Mouse (Mus musculus): ENCODE measurements around the gene Edrf1. TPM values are rescaled to one million over a fixed set of nuclear protein-coding genes. Genes with fewer than 3 reads are reported as not detected.
A peak's percentile ranks its signal among the peaks of the same experiment; 100 is the strongest.

Edrf1 gene
- 10.7 and 13.8 TPM in 2 replicates for polyA plus RNA-seq (2015; fragmentation: Nextera tagmentation; extraction: Ambion mirVana)

GRCm38 (mm10) chr7:133637361-133638305 is at the start of gene Edrf1:
Gene Edrf1, plus strand, starts transcription at chr7:133637543.
- DNase-seq (peak; percentile 99), ATAC-seq (ENCODE audit: low read depth) (peak; percentile 98)
- WGBS (ENCODE audit: insufficient replicate concordance): under 1% methylated on average over 81 of the region's 81 CpGs
- peak within 1 kb of the TSS; percentile 96 for H3K9ac ChIP-seq
- peak within 1 kb of the TSS; percentile 89 for H3K27ac ChIP-seq
- H3K36me3 ChIP-seq: peaks cover 29% of the 10 kb centered on the region
- H3K4me1 ChIP-seq (replicated peaks): peaks cover 17% of the 10 kb centered on the region
- no peaks in the 10 kb centered on the region for H3K27me3 ChIP-seq
- no peaks in the 10 kb centered on the region for H3K9me3 ChIP-seq (replicated peaks)
- peak within 1 kb of the TSS; percentile 98 for H3K4me2 ChIP-seq
- peak within 1 kb of the TSS; percentile 97 for H3K4me3 ChIP-seq (replicated peaks)

- Histone ChIP-seq H3K27me3 (no peaks in the 10 kb centered on the region), H3K4me2 (no peak overlapping the region), H3K4me3 (replicated peaks) (no peak overlapping the region), H3K9ac (no peak overlapping the region), H3K36me3 (no peaks in the 10 kb centered on the region), H3K27ac (no peak overlapping the region), H3K9me3 (replicated peaks) (no peaks in the 10 kb centered on the region), H3K4me1 (replicated peaks) (no peaks in the 10 kb centered on the region)
- ATAC-seq (ENCODE audit: low read depth) (no peak), DNase-seq (no peak)
- WGBS (ENCODE audit: insufficient replicate concordance): 57% methylated on average over 1 of the region's 1 CpGs
These were observed 45.6 kb upstream of the Edrf1 start for GRCm38 (mm10) chr7:133591750-133592149.

DNA sequence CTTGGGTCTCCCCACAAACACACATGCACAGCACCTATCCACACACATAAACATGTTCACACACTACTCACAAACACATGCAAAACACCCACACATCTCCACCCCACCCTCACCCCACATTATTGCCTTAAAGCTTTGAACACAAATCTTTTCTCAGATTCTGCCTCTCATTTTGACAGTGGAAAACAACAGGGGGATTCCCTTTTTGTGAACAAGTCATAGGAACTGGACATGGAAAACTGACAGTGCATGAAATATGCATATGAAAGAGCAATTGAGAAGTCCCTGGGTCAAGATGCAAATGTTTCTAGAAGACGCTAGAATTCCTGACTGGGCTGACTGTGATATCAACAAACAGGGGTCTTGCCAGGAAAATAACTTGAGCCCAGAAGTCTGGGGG is 36.8 kb upstream of the Edrf1 start:
- Histone ChIP-seq H3K27me3 (no peaks in the 10 kb centered on the region), H3K9me3 (replicated peaks) (no peaks in the 10 kb centered on the region), H3K9ac (no peak overlapping the region), H3K36me3 (no peaks in the 10 kb centered on the region), H3K4me1 (replicated peaks) (no peaks in the 10 kb centered on the region), H3K4me3 (replicated peaks) (no peak overlapping the region), H3K27ac (no peak overlapping the region), H3K4me2 (no peak overlapping the region)
- DNase-seq (no peak), ATAC-seq (ENCODE audit: low read depth) (no peak)
- WGBS (ENCODE audit: insufficient replicate concordance): 41% methylated on average over 1 of the region's 1 CpGs

GRCm38 (mm10) chr7:133602058-133602457 is 35.3 kb upstream of the Edrf1 start, which contains the start of gene Tex36:
Gene Tex36, minus strand, starts transcription at chr7:133602158.
- ATAC-seq (ENCODE audit: low read depth): no peak

DNA sequence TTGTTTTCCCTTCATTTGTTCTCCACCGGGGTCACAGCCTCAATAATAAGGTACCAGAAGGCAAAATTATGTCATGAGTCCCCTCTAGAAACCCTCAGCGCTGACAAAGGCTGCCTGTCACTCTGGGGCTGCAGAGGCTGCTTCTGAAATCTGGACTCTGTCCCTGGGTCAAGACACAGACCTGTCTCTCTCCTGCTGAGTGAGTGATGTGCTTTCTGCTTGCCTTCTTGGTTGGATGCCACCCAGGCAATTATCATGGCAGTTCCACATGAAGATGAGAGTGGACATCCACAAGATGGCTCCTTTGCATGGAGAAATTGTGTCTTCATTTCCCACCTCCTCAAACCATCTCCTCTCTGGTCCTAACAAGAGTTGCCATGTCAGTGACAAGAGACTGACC is 34.2 kb upstream of the Edrf1 start:
- no peak overlapping the region for H3K4me2 ChIP-seq
- H3K9me3 ChIP-seq (replicated peaks): no peaks in the 10 kb centered on the region
- no peak overlapping the region for H3K27ac ChIP-seq
- no peak overlapping the region for H3K4me3 ChIP-seq (replicated peaks)
- no peak overlapping the region for H3K9ac ChIP-seq
- 44% methylated on average over 2 of the region's 2 CpGs for WGBS (ENCODE audit: insufficient replicate concordance)
- H3K36me3 ChIP-seq: no peaks in the 10 kb centered on the region
- H3K27me3 ChIP-seq: no peaks in the 10 kb centered on the region
- no peak for DNase-seq
- no peaks in the 10 kb centered on the region for H3K4me1 ChIP-seq (replicated peaks)
- ATAC-seq (ENCODE audit: low read depth): no peak

More at GRCm38 (mm10) chr7:133602058-133602457, 35.3 kb upstream of the Edrf1 start, which contains the start of gene Tex36:
- H3K27me3 ChIP-seq: no peaks in the 10 kb centered on the region
- H3K36me3 ChIP-seq: no peaks in the 10 kb centered on the region
- no peak within 1 kb of the TSS for H3K4me2 ChIP-seq
- no peak within 1 kb of the TSS for H3K4me3 ChIP-seq (replicated peaks)
- H3K9me3 ChIP-seq (replicated peaks): no peaks in the 10 kb centered on the region
- no peak for DNase-seq
- no peaks in the 10 kb centered on the region for H3K4me1 ChIP-seq (replicated peaks)
- no peak within 1 kb of the TSS for H3K9ac ChIP-seq
- no peak within 1 kb of the TSS for H3K27ac ChIP-seq
- 32% methylated on average over 2 of the region's 2 CpGs for WGBS (ENCODE audit: insufficient replicate concordance)

DNA sequence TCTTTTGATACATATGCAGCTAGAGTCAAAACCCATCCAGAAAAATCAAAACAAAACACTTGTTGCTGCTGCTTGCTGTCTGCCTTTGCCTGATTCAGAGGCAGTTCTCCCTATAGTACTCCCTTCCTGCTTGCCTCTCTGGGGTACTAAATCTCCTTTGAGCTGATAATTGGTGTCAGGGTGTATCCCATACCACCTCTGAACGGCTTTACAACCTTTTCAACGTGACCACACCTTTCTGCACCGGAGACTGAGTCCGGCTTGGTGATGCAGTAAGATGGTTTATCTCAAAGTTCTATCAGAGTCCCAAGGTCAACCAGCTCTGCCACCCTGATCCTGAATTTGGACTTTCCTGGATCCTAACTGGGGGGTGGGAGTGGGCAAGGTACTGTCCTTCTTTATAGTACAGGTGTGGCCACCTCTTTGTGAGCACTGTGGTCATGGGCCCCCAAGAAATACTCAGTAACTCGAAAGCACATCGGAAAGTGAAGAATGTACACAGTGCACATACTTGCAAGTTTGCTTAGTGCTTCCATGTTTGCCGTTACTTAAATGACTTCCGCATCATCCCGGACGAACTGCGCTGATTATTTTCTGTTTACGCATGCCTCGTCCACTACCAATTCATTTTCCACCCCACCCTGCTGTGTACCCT is 32.8 kb upstream of the Edrf1 start:
- DNase-seq: no peak
- Histone ChIP-seq H3K27me3 (no peaks in the 10 kb centered on the region), H3K27ac (no peak overlapping the region), H3K4me3 (replicated peaks) (no peak overlapping the region), H3K9ac (no peak overlapping the region), H3K9me3 (replicated peaks) (no peaks in the 10 kb centered on the region), H3K4me1 (replicated peaks) (no peaks in the 10 kb centered on the region), H3K4me2 (no peak overlapping the region), H3K36me3 (no peaks in the 10 kb centered on the region)
- WGBS (ENCODE audit: insufficient replicate concordance): 66% methylated on average over 13 of the region's 13 CpGs
- ATAC-seq (ENCODE audit: low read depth): no peak

DNA sequence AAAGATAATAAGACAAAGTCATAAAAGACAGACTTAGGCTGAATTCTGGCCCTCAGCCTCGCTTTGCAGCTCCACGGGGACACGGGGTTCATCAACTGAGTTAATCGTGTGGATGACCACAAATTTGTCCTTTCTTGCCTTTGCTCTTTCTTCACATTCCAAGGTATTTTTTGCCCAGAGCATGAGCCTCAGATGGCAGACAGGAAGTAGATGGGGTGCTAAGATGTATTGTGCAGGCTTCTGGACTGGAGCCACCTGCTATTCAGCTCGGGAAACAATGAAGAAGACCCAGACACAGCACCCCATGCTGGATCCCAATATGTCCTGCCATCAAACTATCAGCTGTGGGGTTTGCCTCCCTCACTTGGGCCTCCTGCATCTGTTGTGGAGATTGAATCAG is 30.0 kb upstream of the Edrf1 start:
- H3K27ac ChIP-seq: no peak overlapping the region

GRCm38 (mm10) chr7:133607883-133608575 is 29.3 kb upstream of the Edrf1 start:
- Histone ChIP-seq H3K4me2 (no peak overlapping the region), H3K9me3 (replicated peaks) (no peaks in the 10 kb centered on the region), H3K4me3 (replicated peaks) (no peak overlapping the region), H3K36me3 (no peaks in the 10 kb centered on the region), H3K27me3 (no peaks in the 10 kb centered on the region), H3K4me1 (replicated peaks) (no peaks in the 10 kb centered on the region), H3K9ac (no peak overlapping the region), H3K27ac (no peak overlapping the region)
- DNase-seq (no peak), ATAC-seq (ENCODE audit: low read depth) (no peak)
- 60% methylated on average over 13 of the region's 13 CpGs for WGBS (ENCODE audit: insufficient replicate concordance)

More for the DNA sequence above, 30.0 kb upstream of the Edrf1 start:
- H3K36me3 ChIP-seq: no peaks in the 10 kb centered on the region
- 53% methylated on average over 5 of the region's 5 CpGs for WGBS (ENCODE audit: insufficient replicate concordance)
- no peaks in the 10 kb centered on the region for H3K9me3 ChIP-seq (replicated peaks)
- DNase-seq (no peak), ATAC-seq (ENCODE audit: low read depth) (no peak)
- H3K4me3 ChIP-seq (replicated peaks): no peak overlapping the region
- H3K9ac ChIP-seq: no peak overlapping the region
- no peaks in the 10 kb centered on the region for H3K4me1 ChIP-seq (replicated peaks)
- no peak overlapping the region for H3K4me2 ChIP-seq
- no peaks in the 10 kb centered on the region for H3K27me3 ChIP-seq

DNA sequence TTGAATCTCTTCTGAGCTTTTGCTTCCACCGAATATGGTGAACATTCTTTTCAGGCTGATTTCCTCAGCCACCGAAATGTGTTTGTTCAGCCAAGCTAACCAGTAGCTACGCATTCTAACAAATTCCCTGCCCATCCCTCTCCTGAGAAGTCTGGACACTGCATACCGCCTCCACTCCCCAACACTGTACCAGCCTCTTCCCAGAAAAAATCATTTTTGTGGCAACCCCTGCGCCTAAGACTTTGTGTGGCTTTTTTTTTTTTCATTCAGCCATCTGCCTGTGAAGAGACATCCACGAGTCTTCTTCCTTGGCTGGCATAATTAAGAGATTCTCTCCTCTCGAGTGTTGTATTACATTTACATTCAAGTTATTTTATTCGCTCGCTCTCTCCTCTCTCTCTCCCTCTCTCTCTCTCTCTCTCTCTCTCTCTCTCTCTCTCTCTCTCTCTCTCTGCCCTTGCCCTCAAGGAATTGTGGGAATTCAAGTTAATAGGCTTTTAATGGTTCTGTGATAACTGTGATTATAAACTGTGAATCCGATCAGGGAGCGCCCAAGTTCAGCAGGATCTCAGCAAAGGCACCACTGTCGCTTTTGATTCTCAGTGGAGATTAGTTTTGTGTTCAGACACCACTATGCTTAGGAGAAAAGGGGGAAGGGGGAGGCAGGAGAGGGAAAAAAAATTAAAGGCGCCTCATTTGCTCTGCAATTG is 28.6 kb upstream of the Edrf1 start:
- H3K9ac ChIP-seq: no peak overlapping the region
- DNase-seq (no peak), ATAC-seq (ENCODE audit: low read depth) (no peak)
- 64% methylated on average over 13 of the region's 13 CpGs for WGBS (ENCODE audit: insufficient replicate concordance)
- H3K4me1 ChIP-seq (replicated peaks): no peaks in the 10 kb centered on the region
- H3K27me3 ChIP-seq: no peaks in the 10 kb centered on the region
- no peak overlapping the region for H3K27ac ChIP-seq
- H3K4me3 ChIP-seq (replicated peaks): no peak overlapping the region
- H3K36me3 ChIP-seq: no peaks in the 10 kb centered on the region
- no peak overlapping the region for H3K4me2 ChIP-seq
- no peaks in the 10 kb centered on the region for H3K9me3 ChIP-seq (replicated peaks)

GRCm38 (mm10) chr7:133609585-133609984 is 27.8 kb upstream of the Edrf1 start:
- H3K9me3 ChIP-seq (replicated peaks): no peaks in the 10 kb centered on the region
- H3K9ac ChIP-seq: no peak overlapping the region
- H3K36me3 ChIP-seq: no peaks in the 10 kb centered on the region
- no peak overlapping the region for H3K27ac ChIP-seq
- no peak overlapping the region for H3K4me3 ChIP-seq (replicated peaks)
- no peaks in the 10 kb centered on the region for H3K4me1 ChIP-seq (replicated peaks)
- DNase-seq (no peak), ATAC-seq (ENCODE audit: low read depth) (no peak)
- 64% methylated on average over 8 of the region's 8 CpGs for WGBS (ENCODE audit: insufficient replicate concordance)
- H3K27me3 ChIP-seq: no peaks in the 10 kb centered on the region
- no peak overlapping the region for H3K4me2 ChIP-seq

DNA sequence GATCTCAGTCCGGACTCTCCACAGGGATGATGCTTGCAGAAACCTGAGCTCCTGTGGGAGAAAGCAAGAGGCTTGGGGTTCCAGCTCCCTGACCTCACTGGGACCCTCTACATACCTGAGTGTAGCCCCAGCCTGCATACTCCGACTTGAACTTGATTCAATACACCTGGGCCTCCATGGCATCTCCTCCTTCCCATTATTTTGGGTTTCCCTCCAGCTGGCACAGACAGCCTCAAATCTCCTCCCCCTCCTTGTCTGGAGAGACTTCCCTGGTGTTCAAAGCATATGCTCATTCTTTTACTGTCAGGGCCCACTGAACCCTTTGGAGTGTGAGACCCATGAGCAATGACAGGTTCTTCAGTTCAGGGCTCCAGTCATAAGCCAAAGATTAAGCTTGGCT is 24.4 kb upstream of the Edrf1 start:
- Histone ChIP-seq H3K9ac (no peak overlapping the region), H3K4me3 (replicated peaks) (no peak overlapping the region), H3K27ac (no peak overlapping the region), H3K36me3 (no peaks in the 10 kb centered on the region), H3K9me3 (replicated peaks) (no peaks in the 10 kb centered on the region), H3K4me1 (replicated peaks) (no peaks in the 10 kb centered on the region), H3K4me2 (no peak overlapping the region), H3K27me3 (no peaks in the 10 kb centered on the region)
- ATAC-seq (ENCODE audit: low read depth) (no peak), DNase-seq (no peak)
- 39% methylated on average over 2 of the region's 2 CpGs for WGBS (ENCODE audit: insufficient replicate concordance)

All from liver, embryonic 13.5 days (tissue).